Mouse (Mus musculus) mesoderm, embryonic 11.5 days (tissue): ENCODE measurements at regions not wholly inside any gene's neighbourhood (a gene's known extent, or its start where the extent isn't known, plus 50 kb on each side); places are given as distances from the start of the nearest gene placed in this dataset.

Source experiments
- DNase-seq: peaks from one replicate; pipeline ENCODE4 v3.0.0-alpha.2; 2012; ENCODE audit warnings: low read depth, low spot score

DNA sequence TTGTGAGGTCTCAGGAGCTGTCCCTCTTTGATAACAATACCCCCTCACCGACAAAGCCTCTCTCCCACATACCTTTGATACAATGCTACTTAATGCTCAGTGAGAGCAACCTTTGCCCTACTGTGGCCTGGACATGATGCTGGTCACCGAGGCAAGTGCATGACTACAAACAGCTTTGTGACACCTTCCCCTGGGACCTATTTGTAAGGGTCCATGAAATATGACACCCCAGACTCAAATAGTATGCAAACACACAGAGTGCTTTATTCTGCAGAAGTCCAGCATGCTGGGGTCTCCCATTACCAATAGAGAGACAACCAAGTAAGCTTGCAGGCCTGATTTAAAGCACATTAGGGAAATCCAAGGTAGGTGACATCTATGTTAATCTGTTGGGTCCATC is 210.6 kb downstream of the Xxylt1 start:
- DNase-seq = peak; percentile 54

GRCm38 (mm10) chr16:30872147-30872546 is 209.1 kb downstream of the Xxylt1 start:
- no peak for DNase-seq

GRCm38 (mm10) chr16:30873493-30874211 is 207.6 kb downstream of the Xxylt1 start:
- peak; percentile 49 for DNase-seq

DNA sequence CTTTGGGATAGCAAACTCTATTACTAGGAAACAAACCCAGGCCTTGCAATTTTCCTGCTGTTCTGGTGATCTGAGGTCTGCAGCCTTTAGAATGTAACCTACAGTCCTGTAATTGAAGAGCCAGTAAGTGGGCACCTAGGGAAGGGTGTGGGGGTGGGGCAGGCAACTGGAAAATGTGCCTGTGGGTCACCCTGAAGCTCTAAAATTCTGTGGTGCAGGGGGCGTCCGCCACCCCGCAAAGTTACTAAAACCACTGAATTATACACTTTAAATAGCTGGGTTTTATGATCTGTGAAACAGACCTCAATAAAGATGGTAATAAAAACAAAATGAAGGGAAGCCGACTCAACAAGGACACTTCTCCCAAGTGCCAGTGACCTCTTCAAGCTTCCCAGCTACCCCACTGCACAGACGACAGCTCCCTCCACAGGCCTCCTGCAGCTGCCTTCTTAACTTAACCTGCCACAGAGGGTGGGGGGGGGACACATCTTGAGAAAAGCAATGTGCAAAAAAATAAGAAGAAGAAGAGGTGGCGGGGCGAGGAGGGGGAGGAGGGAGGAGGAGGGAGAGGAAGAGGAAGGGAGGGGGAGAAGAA is 205.9 kb downstream of the Xxylt1 start:
- no peak for DNase-seq

- DNase-seq = no peak
Measured at GRCm38 (mm10) chr16:30878821-30879220, 202.4 kb downstream of the Xxylt1 start.

- DNase-seq = no peak
Measured at GRCm38 (mm10) chr16:30879878-30880277, 201.4 kb downstream of the Xxylt1 start.

DNA sequence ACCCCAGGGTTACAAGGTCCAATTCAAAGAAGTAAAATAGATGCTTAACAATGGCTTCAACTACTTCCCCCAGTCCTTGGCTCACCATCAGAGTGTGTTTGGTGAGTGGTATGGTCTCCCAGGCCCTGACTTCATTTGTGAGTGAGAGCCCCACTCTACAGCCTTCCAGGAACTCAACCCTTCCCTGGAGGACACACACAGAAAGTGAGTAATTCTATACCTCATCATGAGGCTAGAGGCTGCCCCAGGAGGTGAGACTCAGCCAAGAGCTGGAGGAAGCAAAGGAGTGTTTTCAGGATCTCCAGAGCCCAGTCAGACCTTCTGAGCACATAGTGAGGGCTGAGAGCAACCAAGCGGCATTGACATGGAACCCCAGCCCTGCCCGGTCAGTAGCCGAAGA is 200.6 kb downstream of the Xxylt1 start:
- DNase-seq = no peak

DNA sequence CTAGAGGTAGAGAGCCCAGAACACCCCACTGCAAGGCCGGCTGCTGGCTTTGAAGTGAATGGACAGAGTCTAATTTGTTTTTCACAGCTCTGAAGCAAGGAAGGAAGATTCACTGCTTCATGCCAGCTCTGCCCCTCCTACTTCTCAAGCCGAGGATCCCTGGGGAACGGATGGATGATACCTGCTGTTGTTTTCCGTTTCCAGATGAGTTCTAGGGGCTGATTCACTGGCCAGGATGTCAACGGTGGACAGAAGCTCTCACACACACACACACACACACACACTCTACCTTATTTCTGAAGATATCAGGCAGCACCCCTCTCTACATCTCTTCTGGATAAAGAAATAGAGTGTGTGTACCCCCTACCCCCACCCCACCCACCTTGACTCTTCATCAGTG is 200.0 kb downstream of the Xxylt1 start:
- no peak for DNase-seq

DNA sequence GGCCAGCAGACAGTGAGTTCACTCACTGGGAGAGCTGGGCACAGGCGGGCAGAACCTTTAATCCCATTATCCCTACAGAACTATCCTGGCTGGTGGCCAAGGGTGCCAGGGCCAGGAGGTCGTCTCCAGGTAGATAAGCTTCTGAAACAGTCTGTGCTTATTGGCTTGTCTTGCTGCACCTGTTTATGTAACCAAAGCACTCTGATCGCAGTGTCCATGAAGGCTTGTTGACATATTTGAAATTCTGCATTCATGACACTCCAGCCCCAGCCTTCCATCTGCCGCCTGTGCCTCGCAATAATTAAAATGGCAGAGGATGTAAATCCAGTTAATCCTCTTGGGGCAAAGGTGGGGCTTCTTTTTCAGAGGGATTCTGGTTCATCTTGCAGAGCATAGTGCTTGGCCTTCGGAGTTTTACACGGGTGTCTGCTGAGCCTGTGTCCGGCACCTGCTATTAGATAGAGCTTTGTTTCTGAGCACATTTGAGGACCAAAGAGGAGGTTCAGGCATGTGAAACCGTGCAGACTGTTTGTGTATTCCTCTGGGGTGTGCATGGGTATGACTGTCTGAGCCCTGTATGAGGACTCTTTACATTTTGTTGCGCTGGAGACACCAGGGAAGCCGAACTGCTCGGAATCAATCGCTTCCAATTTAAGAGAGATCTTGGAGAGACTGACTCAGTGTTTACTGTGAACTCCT is 197.6 kb downstream of the Xxylt1 start:
- DNase-seq = no peak

GRCm38 (mm10) chr16:30884189-30884551 is 197.1 kb downstream of the Xxylt1 start:
- DNase-seq = no peak

DNA sequence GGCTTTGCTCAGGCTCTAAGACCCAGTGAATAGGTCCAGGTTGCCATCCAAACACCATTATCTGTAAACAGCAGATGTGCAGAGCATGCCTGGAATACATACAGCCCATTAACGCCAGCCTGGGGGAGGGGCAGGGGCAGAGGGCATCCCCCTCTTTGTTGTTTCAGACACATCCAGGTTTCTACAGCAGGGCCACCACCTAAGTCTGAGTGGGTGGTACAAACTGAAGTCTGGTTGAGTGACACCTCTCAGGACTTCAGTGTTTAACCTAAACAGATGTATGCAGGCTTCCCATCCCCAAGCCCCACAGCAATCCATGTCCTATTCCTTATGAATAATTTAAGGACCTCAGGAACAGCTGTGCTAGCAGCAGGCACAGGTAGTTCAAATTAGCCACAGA is 194.2 kb downstream of the Xxylt1 start:
- DNase-seq = peak; percentile 47

- DNase-seq = no peak
Measured at GRCm38 (mm10) chr16:30887536-30887935, 193.7 kb downstream of the Xxylt1 start.

DNA sequence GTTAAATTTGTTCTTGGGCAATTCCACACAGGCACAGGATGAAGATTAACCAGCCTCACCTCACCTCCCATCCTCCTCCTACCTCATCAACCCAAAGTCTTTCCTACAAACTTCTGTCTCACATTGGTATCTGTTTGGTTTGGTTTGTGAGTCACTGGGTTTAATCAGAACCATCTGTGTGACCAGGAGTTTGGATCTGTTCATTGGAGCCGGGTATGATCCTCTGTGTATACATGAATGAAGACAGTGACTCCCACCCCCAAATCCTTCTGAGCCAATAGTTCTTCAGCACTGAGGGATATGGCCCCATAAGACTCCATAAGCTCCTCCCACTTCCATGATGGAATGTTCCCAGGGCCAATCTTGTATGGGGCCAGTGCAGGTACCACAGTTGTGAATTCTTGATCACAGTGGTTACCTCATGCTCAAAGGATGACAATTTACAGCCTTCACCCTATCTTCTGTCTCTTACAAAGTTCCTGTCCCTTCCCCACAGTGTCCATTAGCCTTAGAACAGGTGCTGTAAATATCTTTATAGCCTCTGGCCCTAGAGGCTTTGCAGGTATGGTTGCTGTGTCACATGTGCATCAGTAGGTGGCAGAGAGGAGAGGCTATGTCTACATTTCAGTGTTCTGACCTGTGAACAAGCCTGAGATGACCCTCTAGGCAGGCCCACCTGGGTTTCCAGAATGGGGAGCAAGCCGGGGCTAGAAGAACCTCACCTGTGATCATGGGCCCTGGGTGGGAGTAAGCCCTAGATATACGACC is 192.5 kb downstream of the Xxylt1 start:
- DNase-seq = no peak

DNA sequence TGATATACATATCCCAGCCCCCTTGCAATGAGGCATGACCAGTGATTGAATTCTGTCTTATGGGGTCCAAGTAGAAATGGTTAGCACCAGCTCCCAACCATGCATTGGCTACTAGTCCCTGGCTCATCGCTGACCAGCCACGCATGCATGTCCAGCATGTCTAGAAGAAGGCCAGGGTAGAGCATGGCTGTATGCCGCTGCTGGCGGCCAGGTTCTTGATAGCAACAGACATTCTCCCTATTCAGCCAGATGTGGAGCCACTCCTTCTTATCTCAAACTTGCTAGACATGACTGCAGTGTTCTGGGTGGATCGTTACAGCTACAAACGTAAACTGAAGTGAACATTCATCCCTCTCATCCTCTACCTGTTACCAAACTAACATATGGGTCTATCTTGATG is 188.6 kb downstream of the Xxylt1 start:
- DNase-seq = no peak

- no peak for DNase-seq
Measured at GRCm38 (mm10) chr16:30894086-30894485, 187.1 kb downstream of the Xxylt1 start.

GRCm38 (mm10) chr16:30895021-30895420 is 186.2 kb downstream of the Xxylt1 start:
- no peak for DNase-seq

- DNase-seq = no peak
Measured at GRCm38 (mm10) chr16:30897371-30897770, 183.9 kb downstream of the Xxylt1 start.

DNA sequence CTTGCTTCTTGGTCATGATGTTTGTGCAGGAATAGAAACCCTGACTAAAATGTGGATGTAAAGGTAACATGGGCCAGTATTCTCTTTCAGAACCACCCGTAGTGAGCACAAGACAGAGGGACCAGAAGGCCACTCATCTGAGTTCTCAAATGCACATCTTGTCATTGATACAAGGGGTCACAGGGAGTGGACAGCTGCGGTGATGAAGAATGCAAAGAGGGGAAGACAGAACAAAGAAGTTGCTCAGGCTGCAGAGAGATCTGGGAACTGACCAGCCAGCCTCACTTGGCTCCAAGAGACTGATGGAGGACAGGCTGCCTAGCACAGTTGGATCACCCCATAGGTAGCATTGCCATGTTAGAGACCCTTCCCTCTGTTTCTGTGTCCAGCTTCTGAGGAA is 181.1 kb downstream of the Xxylt1 start:
- DNase-seq = no peak

GRCm38 (mm10) chr16:30901309-30901708 is 179.9 kb downstream of the Xxylt1 start:
- no peak for DNase-seq
